Comparison of ENCODE assay signal across 8 mouse cellular contexts in genomic region chr12:76708956-76709794, GRCm38 (mm10). TPM values are rescaled to one million over a fixed set of nuclear protein-coding genes. Genes with fewer than 3 reads are reported as not detected.
DNase-seq lines count a peak whose midpoint lies in the region; ATAC-seq and TF ChIP-seq lines count a peak whose summit lies in the region.

No protein-coding gene starts in this region.

- peaks cover 15% of the 10 kb centered on the region for H3K4me1 ChIP-seq in E14TG2a.4 (replicated peaks; ENCODE audit: low read depth, low read length)
- no peaks in the 10 kb centered on the region; the same call in 1 of the 2 replicates for H3K4me1 ChIP-seq in embryonic facial prominence, embryonic 11.5 days (ENCODE audit: control insufficient read depth, insufficient read depth, low read length)
- no peaks in the 10 kb centered on the region for H3K4me1 ChIP-seq in kidney, adult 2 months (ENCODE audit: control insufficient read depth, insufficient read depth, low read length)
- H3K4me1 ChIP-seq in liver, postnatal 0 days (ENCODE audit: insufficient read depth) = peaks cover 19% of the 10 kb centered on the region
- H3K4me1 ChIP-seq in neural tube, embryonic 13.5 days (replicated peaks) = peaks cover 34% of the 10 kb centered on the region

- no peak overlapping the region for H3K27ac ChIP-seq in embryonic facial prominence, embryonic 11.5 days (replicated peaks; ENCODE audit: low read depth, low read length)
- no peak overlapping the region for H3K27ac ChIP-seq in kidney, adult 2 months (ENCODE audit: insufficient read depth, low read depth, low read length)
- H3K27ac ChIP-seq in liver, postnatal 0 days (ENCODE audit: low read depth) = peak overlapping the region; percentile 88
- H3K27ac ChIP-seq in neural tube, embryonic 13.5 days (replicated peaks) = 0 out of 2 replicates have a peak overlapping the region, but pooled peaks have one; percentile 23

- peak overlapping the region; percentile 93 for H3K4me3 ChIP-seq in E14TG2a.4 (replicated peaks; ENCODE audit: low read length)
- H3K4me3 ChIP-seq in embryonic facial prominence, embryonic 11.5 days (ENCODE audit: low read depth, low read length) = peak overlapping the region; percentile 64
- peak overlapping the region; percentile 57 for H3K4me3 ChIP-seq in kidney, adult 2 months (ENCODE audit: insufficient read depth, low read depth, low read length)
- H3K4me3 ChIP-seq in liver, postnatal 0 days (ENCODE audit: low read depth, low read length) = peak overlapping the region; percentile 88
- H3K4me3 ChIP-seq in neural tube, embryonic 13.5 days = peak overlapping the region; percentile 72

- no peak for TF ChIP-seq POLR2A in kidney, adult 2 months (IDR thresholded peaks at IDR 0.05; ENCODE audit: low read depth, low read length)

- TF ChIP-seq EP300 in liver, postnatal 0 days (IDR thresholded peaks at IDR 0.05; ENCODE audit: low read depth) = no peak

- 4% methylated on average over 34 of the region's 34 CpGs for WGBS in embryonic facial prominence, embryonic 11.5 days
- 12% methylated on average over 34 of the region's 34 CpGs for WGBS in kidney, adult 2 months
- 5% methylated on average over 24 of the region's 34 CpGs for WGBS in liver, postnatal 0 days (ENCODE audit: insufficient replicate concordance)
- 2% methylated on average over 27 of the region's 34 CpGs for WGBS in neural tube, embryonic 13.5 days

- ATAC-seq in embryonic facial prominence, embryonic 11.5 days (replicated peaks; ENCODE audit: insufficient number of reproducible peaks, low FRiP score, low TSS enrichment, low read depth) = 0 out of 2 replicates have a peak, but pooled peaks have one; percentile 49
- peak; percentile 47 for ATAC-seq in liver, postnatal 0 days
- peak; percentile 62 for ATAC-seq in neural tube, embryonic 13.5 days (ENCODE audit: low read depth)

- H3K4me2 ChIP-seq in embryonic facial prominence, embryonic 11.5 days (ENCODE audit: low read depth, low read length) = peak overlapping the region; percentile 94
- H3K4me2 ChIP-seq in liver, postnatal 0 days (ENCODE audit: low read depth, low read length) = peak overlapping the region; percentile 86
- H3K4me2 ChIP-seq in neural tube, embryonic 13.5 days = peak overlapping the region; percentile 100

- peak overlapping the region; percentile 61 for H3K9ac ChIP-seq in embryonic facial prominence, embryonic 11.5 days (replicated peaks; ENCODE audit: low read length)
- peak overlapping the region; percentile 95 for H3K9ac ChIP-seq in liver, postnatal 0 days (replicated peaks)
- H3K9ac ChIP-seq in neural tube, embryonic 13.5 days = peak overlapping the region; percentile 86

- no peak for TF ChIP-seq CTCF in E14TG2a.4 (conservative IDR thresholded peaks at IDR 0.05; ENCODE audit: low read length)
- TF ChIP-seq CTCF in kidney, adult 2 months (conservative IDR thresholded peaks at IDR 0.05; ENCODE audit: insufficient read depth, insufficient read length, low read depth, low read length) = no peak
- TF ChIP-seq CTCF in liver, postnatal 0 days (IDR thresholded peaks at IDR 0.05; ENCODE audit: low read depth) = no peak

- DNase-seq in adrenal gland, postnatal 25 days = peak; percentile 66
- no peak for DNase-seq in embryonic facial prominence, embryonic 11.5 days (ENCODE audit: low spot score)
- DNase-seq in heart, adult 9 months (ENCODE audit: low spot score in 2 of 2) = peak; percentile 63 to 69
- peak; percentile 36 for DNase-seq in kidney, adult 2 months
- DNase-seq in liver, postnatal 0 days = peak; percentile 64
- no peak for DNase-seq in yolk sac, embryonic 10.5 days (ENCODE audit: low spot score)

- H3K9me3 ChIP-seq in E14TG2a.4 (ENCODE audit: low read length) = no peaks in the 10 kb centered on the region
- no peaks in the 10 kb centered on the region for H3K9me3 ChIP-seq in embryonic facial prominence, embryonic 11.5 days (replicated peaks; ENCODE audit: control insufficient read depth, low read length)
- no peaks in the 10 kb centered on the region for H3K9me3 ChIP-seq in liver, postnatal 0 days (ENCODE audit: low read length)
- H3K9me3 ChIP-seq in neural tube, embryonic 13.5 days = no peaks in the 10 kb centered on the region

- no peaks in the 10 kb centered on the region for H3K36me3 ChIP-seq in E14TG2a.4 (ENCODE audit: insufficient read depth, low read length)
- H3K36me3 ChIP-seq in embryonic facial prominence, embryonic 11.5 days (replicated peaks; ENCODE audit: control insufficient read depth, insufficient read depth, low read depth, low read length) = no peaks in the 10 kb centered on the region
- H3K36me3 ChIP-seq in kidney, adult 2 months (ENCODE audit: control insufficient read depth, insufficient read depth, low read length) = no peaks in the 10 kb centered on the region
- H3K36me3 ChIP-seq in liver, postnatal 0 days (replicated peaks; ENCODE audit: insufficient read depth, low read length) = no peaks in the 10 kb centered on the region; the same call in none of the 2 replicates
- H3K36me3 ChIP-seq in neural tube, embryonic 13.5 days = no peaks in the 10 kb centered on the region

- peaks cover 61% of the 10 kb centered on the region for H3K27me3 ChIP-seq in E14TG2a.4 (ENCODE audit: insufficient read depth, low read length)
- H3K27me3 ChIP-seq in embryonic facial prominence, embryonic 11.5 days (ENCODE audit: control insufficient read depth, insufficient read depth, low read length) = peaks cover 28% of the 10 kb centered on the region
- H3K27me3 ChIP-seq in kidney, adult 2 months (replicated peaks; ENCODE audit: control insufficient read depth, insufficient read depth, low read length) = peaks cover 2% of the 10 kb centered on the region; the same call in 1 of the 2 replicates
- peaks cover 34% of the 10 kb centered on the region for H3K27me3 ChIP-seq in liver, postnatal 0 days (ENCODE audit: insufficient read depth, low read length)
- peaks cover 64% of the 10 kb centered on the region for H3K27me3 ChIP-seq in neural tube, embryonic 13.5 days

RNA-seq across cellular contexts. Expression of gene Sptb, which starts 1.2 kb away (rescaled TPM):
- total RNA-seq in adrenal gland, postnatal 25 days (2021) = 60.7 and 63.5 TPM in 2 replicates
- 2.4 and 3.0 TPM in 2 replicates for polyA plus RNA-seq in embryonic facial prominence, embryonic 11.5 days (2014; fragmentation: Nextera tagmentation; extraction: Ambion mirVana)
- polyA plus RNA-seq in kidney, adult 2 months (2012; rRNA removed) = 1.6 and 1.9 TPM in 2 replicates
- polyA plus RNA-seq in liver, postnatal 0 days (2015; fragmentation: Nextera tagmentation; extraction: Ambion mirVana) = 11.9 and 14.8 TPM in 2 replicates
- polyA plus RNA-seq in neural tube, embryonic 13.5 days (2015; fragmentation: Nextera tagmentation; extraction: Ambion mirVana) = 2.7 TPM in 2 replicates

RNA-seq across cellular contexts. Expression of gene Churc1, which starts 56.2 kb away (rescaled TPM):
- total RNA-seq in adrenal gland, postnatal 25 days (2021) = 62.5 and 83.0 TPM in 2 replicates
- 69.8 and 87.6 TPM in 2 replicates for polyA plus RNA-seq in embryonic facial prominence, embryonic 11.5 days (2014; fragmentation: Nextera tagmentation; extraction: Ambion mirVana)
- polyA plus RNA-seq in kidney, adult 2 months (2012; rRNA removed) = 71.3 and 105 TPM in 2 replicates
- polyA plus RNA-seq in liver, postnatal 0 days (2015; fragmentation: Nextera tagmentation; extraction: Ambion mirVana) = 92.5 and 92.7 TPM in 2 replicates
- 145 and 158 TPM in 2 replicates for polyA plus RNA-seq in neural tube, embryonic 13.5 days (2015; fragmentation: Nextera tagmentation; extraction: Ambion mirVana)

RNA-seq across cellular contexts. Expression of gene Fntb, which starts 56.2 kb away (rescaled TPM):
- 11.1 and 15.0 TPM in 2 replicates for total RNA-seq in adrenal gland, postnatal 25 days (2021)
- 44.6 and 47.7 TPM in 2 replicates for polyA plus RNA-seq in embryonic facial prominence, embryonic 11.5 days (2014; fragmentation: Nextera tagmentation; extraction: Ambion mirVana)
- 13.2 TPM in 2 replicates for polyA plus RNA-seq in kidney, adult 2 months (2012; rRNA removed)
- polyA plus RNA-seq in liver, postnatal 0 days (2015; fragmentation: Nextera tagmentation; extraction: Ambion mirVana) = 14.9 and 16.2 TPM in 2 replicates
- 39.7 and 39.9 TPM in 2 replicates for polyA plus RNA-seq in neural tube, embryonic 13.5 days (2015; fragmentation: Nextera tagmentation; extraction: Ambion mirVana)

Comparison
In these comparisons a context has a peak if more than half of its experiments do, and no peak if none do; other contexts are left out.
1. DNase-seq: peak in adrenal gland, postnatal 25 days (single experiment), heart, adult 9 months (2 of 2), kidney, adult 2 months (single experiment) and liver, postnatal 0 days (single experiment); none in embryonic facial prominence, embryonic 11.5 days (single experiment) and yolk sac, embryonic 10.5 days (single experiment).
2. H3K27ac ChIP-seq: peak in liver, postnatal 0 days (single experiment) and neural tube, embryonic 13.5 days (single experiment); none in embryonic facial prominence, embryonic 11.5 days (single experiment) and kidney, adult 2 months (single experiment).
3. Peak in every context shown above with its lines, with median percentiles within 50 percentile points of each other: H3K4me3 ChIP-seq, ATAC-seq, H3K4me2 ChIP-seq and H3K9ac ChIP-seq.